Mouse (Mus musculus) layer of hippocampus, adult 18-20 months (tissue): ENCODE results near the gene Cbs. TPM values are rescaled to one million over a fixed set of nuclear protein-coding genes. Genes with fewer than 3 reads are reported as not detected.
A peak's percentile ranks its signal among the peaks of the same experiment; 100 is the strongest.

Experiments used
- DNase-seq, 2 experiments: peaks; one replicate each; pipeline ENCODE4 v3.0.0; 2022; ENCODE audit warnings: low spot score in 2 of 2
- long read RNA-seq: library from polyadenylated mRNA; stranded (forward); transcript quantifications from one replicate; pipeline ENCODE4 v2.0.0, GENCODE M21; 2021
- total RNA-seq, 2 experiments: library from RNA; stranded (reverse); gene quantifications; 2 replicates each; pipeline ENCODE4 v1.2.3; 2021

Cbs gene
- total RNA-seq: 10 to 100 TPM; 58.5 to 61.6 TPM
- long read RNA-seq, full-length matches to known transcripts: 52 of 66 reads
- long read RNA-seq, partial matches to known transcripts: 6 of 66 reads
- long read RNA-seq, other reads (novel, unspliced or antisense): 8 of 66 reads

GRCm38 (mm10) chr17:31636942-31637811 lies at the start of gene Cbs:
TSS of gene Cbs (minus strand) at chr17:31637238.
- DNase-seq: peak; percentile 33 to 80

DNA sequence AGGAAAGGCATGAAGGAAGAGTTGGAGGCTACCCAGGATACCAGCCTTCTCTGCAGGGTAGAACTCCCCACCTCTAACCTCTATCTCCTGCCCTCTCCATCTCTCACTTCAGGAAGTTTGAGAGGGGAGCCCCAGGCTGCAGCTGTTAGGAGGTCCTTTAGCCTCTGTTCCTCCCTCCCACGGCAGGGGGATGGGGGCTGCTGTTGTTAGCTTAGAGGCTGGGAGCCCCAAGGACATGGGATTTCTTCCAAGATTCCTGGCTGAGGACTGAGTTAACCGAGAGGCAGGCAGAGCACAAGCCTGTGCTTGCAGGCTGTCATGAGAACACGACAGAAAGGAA lies 49.2 kb upstream of the Cbs start:
- DNase-seq: no peak

GRCm38 (mm10) chr17:31685514-31686224 lies 48.6 kb upstream of the Cbs start:
- DNase-seq: peak; percentile 64 to 91

DNA sequence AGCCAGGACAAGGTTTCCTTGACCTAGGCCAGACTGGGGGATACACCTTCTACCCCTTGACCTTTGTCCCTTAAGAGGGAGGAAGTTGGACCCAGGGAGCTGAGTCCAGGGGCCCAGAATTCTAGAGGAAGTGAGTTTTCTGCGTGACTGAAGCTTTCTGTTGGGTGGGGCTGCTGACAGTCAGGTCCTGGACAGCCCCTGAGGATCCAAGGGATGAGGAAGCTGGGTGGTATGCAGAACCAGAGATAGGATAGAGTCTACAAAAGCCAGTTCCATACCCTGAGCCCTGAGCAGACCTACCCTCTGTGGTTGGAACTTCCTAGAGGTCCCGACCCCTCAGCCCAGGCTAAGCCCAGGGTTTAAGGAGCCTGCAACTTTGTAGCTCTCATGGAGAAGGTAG lies 43.4 kb upstream of the Cbs start:
- DNase-seq: no peak

GRCm38 (mm10) chr17:31677507-31677906 lies 40.5 kb upstream of the Cbs start, which contains the start of gene Cryaa:
TSS of gene Cryaa (plus strand) at chr17:31677807.
- no peak for DNase-seq

- DNase-seq: peak in 1 of 2 experiments; percentile 47
Measured at GRCm38 (mm10) chr17:31674426-31674825, 37.4 kb upstream of the Cbs start.

- no peak for DNase-seq
Measured at GRCm38 (mm10) chr17:31672279-31672678, 35.2 kb upstream of the Cbs start.

DNA sequence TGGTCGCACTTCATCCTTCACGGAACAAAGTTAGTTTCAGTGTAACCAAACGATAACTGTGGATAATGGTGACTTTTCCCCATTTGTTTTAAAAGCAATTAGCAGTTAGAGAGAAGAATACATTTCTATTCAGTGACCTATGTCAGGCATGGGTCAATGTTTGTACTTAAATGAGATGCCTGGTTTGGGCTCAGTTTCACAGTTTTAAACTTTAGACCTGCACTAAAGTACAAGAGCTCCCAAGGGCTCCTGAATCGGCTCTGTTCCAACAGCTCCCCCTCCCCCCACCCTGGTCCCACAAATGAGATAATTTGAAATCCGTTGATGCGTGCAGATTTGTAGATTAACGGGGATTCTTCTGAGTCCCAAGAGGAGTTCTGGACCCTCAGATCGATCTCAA lies 34.7 kb upstream of the Cbs start:
- no peak for DNase-seq

GRCm38 (mm10) chr17:31670163-31670562 lies 33.1 kb upstream of the Cbs start:
- no peak for DNase-seq

DNA sequence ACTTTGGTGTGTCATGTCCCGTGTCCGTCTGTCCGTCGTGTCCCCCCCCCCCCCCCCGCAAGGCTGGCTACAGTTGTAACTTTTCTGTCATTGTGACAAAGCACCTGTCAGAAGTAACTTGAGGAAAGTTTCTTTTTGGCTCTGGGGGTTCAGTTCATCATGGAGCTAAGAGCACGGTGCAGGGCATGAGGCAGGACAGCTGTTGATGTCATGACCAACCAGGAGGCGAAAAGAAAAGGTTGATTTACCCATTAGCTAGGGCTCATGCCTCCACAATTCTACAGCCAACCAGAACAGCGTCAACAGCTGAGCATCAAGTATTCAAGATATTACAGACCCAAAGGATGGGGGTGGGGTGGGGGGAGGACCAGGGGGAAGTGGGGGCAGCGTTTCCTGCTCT lies 31.3 kb upstream of the Cbs start:
- DNase-seq: no peak

- peak; percentile 50 to 82 for DNase-seq
Measured at GRCm38 (mm10) chr17:31664760-31665159, 27.7 kb upstream of the Cbs start.

GRCm38 (mm10) chr17:31662855-31663254 lies 25.8 kb upstream of the Cbs start:
- DNase-seq: no peak

GRCm38 (mm10) chr17:31660661-31661250 lies 23.7 kb upstream of the Cbs start:
- peak; percentile 81 to 89 for DNase-seq

DNA sequence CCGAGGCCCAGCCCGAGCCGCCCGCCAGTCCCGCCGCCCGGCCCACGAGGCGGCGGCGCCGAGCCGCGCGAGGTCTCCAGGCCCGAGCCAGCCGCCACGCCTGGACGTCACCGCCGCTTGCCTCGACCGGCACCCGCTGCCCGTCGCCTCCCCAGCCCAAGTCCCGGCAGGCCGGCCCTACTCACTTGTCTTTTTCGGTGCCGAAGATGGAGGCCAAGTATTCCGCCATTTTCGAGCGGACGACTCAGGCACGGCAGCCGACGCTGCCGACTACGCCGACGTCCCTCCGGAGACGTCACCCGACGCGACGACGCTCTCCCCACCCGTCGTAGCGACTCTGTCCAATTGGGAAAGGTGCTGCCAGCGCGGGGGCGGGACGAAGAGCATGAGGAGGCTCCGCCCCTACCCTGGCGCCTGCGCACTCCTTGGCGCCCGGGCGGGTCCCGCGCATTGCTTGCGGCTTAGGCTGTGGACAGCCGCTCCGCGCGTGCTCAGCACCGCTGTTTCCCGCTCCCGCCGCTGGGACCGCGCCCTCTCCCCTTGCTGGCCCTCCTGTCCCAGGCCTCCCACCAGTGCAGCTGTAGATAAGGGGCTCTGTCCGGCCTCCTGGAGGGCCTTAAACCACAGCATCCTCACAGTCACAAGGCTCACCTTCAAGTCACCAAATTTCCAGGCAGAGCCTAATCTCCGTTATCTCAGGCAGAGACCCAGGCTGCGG lies 21.6 kb upstream of the Cbs start, which contains the start of gene U2af1:
Gene U2af1, minus strand, starts transcription at position 425 of the 718 bp plus-strand sequence.
- peak; percentile 98 for DNase-seq

DNA sequence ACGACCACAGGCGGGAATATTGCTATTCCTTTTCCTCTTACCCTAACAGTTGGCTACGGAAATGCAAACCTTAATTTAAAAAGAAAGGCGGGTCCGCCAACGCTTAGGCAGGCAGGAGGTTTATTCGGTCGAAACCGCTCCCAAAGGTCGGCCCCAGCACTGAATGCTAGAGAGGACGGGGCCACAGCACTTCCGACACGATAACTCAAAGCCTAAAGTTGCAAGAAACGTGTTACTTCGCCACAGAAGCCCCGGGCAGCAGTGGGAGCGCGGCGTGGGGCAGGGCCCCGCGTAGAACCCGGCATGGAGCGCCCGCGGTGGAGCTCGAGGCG lies 21.1 kb upstream of the Cbs start:
- no peak for DNase-seq

- DNase-seq: no peak
Measured at GRCm38 (mm10) chr17:31657141-31657983, 20.3 kb upstream of the Cbs start.

DNA sequence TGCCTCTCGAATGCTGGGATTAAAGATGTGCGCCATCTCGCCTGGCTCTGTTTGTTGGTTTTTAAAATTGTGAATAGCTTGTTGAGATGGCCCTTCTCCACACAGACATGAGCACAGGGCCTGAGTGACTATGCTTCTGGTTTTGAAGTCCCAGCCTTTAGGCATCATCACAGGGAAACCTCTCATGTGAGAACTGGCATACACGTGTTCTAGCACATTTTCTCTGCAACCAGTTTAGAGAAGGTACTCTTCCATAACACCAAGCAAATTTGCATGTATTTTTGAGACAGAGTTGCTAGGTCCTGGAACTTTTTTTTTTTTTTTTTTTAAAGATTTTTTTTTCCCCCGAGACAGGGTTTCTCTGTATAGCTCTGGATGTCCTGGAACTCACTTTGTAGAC lies 19.6 kb upstream of the Cbs start:
- no peak for DNase-seq

DNA sequence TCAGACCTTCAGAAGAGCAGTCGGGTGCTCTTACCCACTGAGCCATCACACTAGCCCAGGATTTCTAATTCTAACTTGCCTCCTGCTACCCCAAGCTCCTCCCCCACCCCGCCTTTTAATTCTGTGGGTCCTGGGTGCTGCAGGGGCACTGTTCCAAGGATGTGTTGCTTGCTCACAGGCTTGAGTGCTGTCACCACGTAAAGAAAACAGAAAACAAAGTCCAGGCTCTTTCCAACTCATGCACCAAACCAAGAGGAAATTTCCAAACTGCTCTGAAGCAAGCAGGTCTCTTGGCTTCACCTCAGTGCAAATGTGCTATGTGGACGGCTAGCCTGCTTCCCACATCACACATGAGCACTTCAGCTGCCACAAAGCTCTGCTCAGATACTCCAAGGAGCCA lies 18.3 kb upstream of the Cbs start:
- no peak for DNase-seq

GRCm38 (mm10) chr17:31653277-31653676 lies 16.2 kb upstream of the Cbs start:
- no peak for DNase-seq

DNA sequence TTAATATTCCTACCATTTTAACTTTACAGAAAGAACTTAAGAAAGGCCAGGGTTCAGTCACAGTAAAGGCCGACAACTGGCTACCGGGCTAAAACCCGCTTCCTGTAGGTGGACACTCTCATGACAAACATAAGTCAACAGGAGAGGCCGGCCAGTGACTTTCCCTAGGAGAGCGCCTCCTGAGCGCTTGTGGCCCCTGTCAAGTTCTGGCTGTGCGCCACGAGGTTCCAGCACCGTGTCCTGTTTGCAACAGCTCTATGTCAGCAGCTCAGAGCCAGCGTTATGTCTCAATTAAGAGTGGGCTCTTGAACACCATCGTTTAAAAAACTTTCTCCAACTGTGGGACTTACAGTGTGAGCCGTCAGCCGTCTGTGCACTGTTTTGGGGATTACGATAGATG lies 15.1 kb upstream of the Cbs start:
- no peak for DNase-seq
